Mouse (Mus musculus): ENCODE results near the gene Vti1a. TPM values are rescaled to one million over a fixed set of nuclear protein-coding genes. Genes with fewer than 3 reads are reported as not detected.

The Vti1a gene
- polyA plus RNA-seq, 1 experiment from 2014 or later = 26.1 TPM

GRCm38 (mm10) chr19:55640251-55640650 lies 324.2 kb downstream of the Vti1a start:
- H3K36me3 ChIP-seq (ENCODE audit: control insufficient read depth, insufficient read depth, low read length) = no peaks in the 10 kb centered on the region
- no peak overlapping the region for H3K9ac ChIP-seq (ENCODE audit: low read length)
- H3K9me3 ChIP-seq (ENCODE audit: control insufficient read depth, low read length) = no peaks in the 10 kb centered on the region
- H3K4me2 ChIP-seq (ENCODE audit: low read depth) = no peak overlapping the region
- no peak overlapping the region for H3K27ac ChIP-seq (ENCODE audit: low read depth, low read length)
- WGBS = 91% methylated on average over 6 of the region's 6 CpGs
- peaks cover 7% of the 10 kb centered on the region for H3K4me1 ChIP-seq (ENCODE audit: control insufficient read depth, insufficient read depth, low read length)
- no peaks in the 10 kb centered on the region for H3K27me3 ChIP-seq (ENCODE audit: control insufficient read depth, insufficient read depth, low read length)
- ATAC-seq (ENCODE audit: insufficient read depth, low FRiP score, low TSS enrichment) (no peak), DNase-seq (ENCODE audit: low spot score) (no peak)
- H3K4me3 ChIP-seq (ENCODE audit: low read depth, low read length) = no peak overlapping the region

GRCm38 (mm10) chr19:55641891-55642290 lies 325.8 kb downstream of the Vti1a start:
- no peak overlapping the region for H3K27ac ChIP-seq (ENCODE audit: low read depth, low read length)
- no peaks in the 10 kb centered on the region for H3K36me3 ChIP-seq (ENCODE audit: control insufficient read depth, insufficient read depth, low read length)
- no peaks in the 10 kb centered on the region for H3K27me3 ChIP-seq (ENCODE audit: control insufficient read depth, insufficient read depth, low read length)
- no peak overlapping the region for H3K4me2 ChIP-seq (ENCODE audit: low read depth)
- no peak overlapping the region for H3K4me3 ChIP-seq (ENCODE audit: low read depth, low read length)
- 84% methylated on average over 2 of the region's 2 CpGs for WGBS
- H3K9me3 ChIP-seq (ENCODE audit: control insufficient read depth, low read length) = no peaks in the 10 kb centered on the region
- DNase-seq (ENCODE audit: low spot score) = no peak
- H3K9ac ChIP-seq (ENCODE audit: low read length) = no peak overlapping the region
- ATAC-seq (ENCODE audit: insufficient read depth, low FRiP score, low TSS enrichment) = no peak
- H3K4me1 ChIP-seq (ENCODE audit: control insufficient read depth, insufficient read depth, low read length) = peaks cover 7% of the 10 kb centered on the region

DNA sequence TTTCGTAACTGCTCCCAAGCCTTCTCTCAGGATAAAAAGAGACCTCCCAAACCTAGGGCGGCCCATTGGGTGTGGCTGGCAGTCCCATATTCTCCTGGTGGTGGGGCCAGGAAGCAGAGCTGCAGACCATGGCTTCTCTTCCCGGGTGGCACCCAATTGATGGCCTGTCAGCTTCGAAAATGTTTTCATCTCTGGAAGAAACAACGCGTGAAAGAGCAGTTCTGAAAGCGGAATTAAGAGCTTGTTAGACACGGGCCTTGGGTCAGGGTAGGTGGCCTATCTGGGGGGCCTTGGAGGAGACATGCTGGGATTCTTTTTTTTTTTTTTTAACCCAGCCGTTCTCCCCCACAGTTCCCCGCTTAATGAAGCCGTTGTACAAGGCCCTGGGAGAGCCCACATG lies 326.3 kb downstream of the Vti1a start:
- WGBS = 38% methylated on average over 11 of the region's 11 CpGs
- ATAC-seq (ENCODE audit: insufficient read depth, low FRiP score, low TSS enrichment) (no peak), DNase-seq (ENCODE audit: low spot score) (peak; percentile 12)
- H3K4me1 ChIP-seq (ENCODE audit: control insufficient read depth, insufficient read depth, low read length) = peaks cover 7% of the 10 kb centered on the region
- H3K9me3 ChIP-seq (ENCODE audit: control insufficient read depth, low read length) = no peaks in the 10 kb centered on the region
- H3K4me2 ChIP-seq (ENCODE audit: low read depth) = no peak overlapping the region
- H3K27me3 ChIP-seq (ENCODE audit: control insufficient read depth, insufficient read depth, low read length) = no peaks in the 10 kb centered on the region
- no peak overlapping the region for H3K4me3 ChIP-seq (ENCODE audit: low read depth, low read length)
- H3K27ac ChIP-seq (ENCODE audit: low read depth, low read length) = no peak overlapping the region
- H3K9ac ChIP-seq (ENCODE audit: low read length) = no peak overlapping the region
- no peaks in the 10 kb centered on the region for H3K36me3 ChIP-seq (ENCODE audit: control insufficient read depth, insufficient read depth, low read length)

DNA sequence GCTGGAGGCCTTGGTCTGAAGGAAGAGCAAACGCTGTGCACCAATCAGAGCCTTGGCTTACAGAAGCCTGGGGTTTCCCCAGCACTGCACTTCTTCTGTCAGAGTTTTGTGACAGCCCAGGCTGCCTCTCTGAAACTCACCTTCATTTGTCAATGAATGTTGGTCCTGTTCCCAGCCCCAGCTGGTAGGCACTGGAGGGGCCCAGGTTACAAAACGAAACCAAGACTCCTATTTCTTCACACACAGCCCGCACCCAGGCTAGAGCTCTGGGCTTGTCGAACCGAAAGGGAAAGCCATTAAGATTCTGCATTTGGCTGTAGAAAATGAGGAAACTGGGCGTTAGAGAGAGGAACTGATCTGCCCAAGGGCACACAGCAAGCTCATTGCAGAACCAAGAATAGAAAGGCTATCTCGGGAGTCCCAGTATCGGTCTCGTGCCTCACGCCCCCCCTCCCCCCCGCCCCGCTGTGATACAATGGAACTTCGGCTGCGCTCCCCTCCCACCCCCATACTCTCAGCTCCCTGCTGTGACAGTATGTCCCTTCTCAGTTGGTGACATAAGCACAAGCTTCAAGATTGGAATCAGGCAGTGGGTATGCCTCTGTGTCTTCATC lies 327.3 kb downstream of the Vti1a start:
- no peaks in the 10 kb centered on the region for H3K27me3 ChIP-seq (ENCODE audit: control insufficient read depth, insufficient read depth, low read length)
- no peaks in the 10 kb centered on the region for H3K36me3 ChIP-seq (ENCODE audit: control insufficient read depth, insufficient read depth, low read length)
- no peak overlapping the region for H3K4me3 ChIP-seq (ENCODE audit: low read depth, low read length)
- no peak overlapping the region for H3K27ac ChIP-seq (ENCODE audit: low read depth, low read length)
- peak; percentile 15 for DNase-seq (ENCODE audit: low spot score)
- H3K9ac ChIP-seq (ENCODE audit: low read length) = peak overlapping the region; percentile 23; the same call in 1 of the 2 replicates
- peaks cover 7% of the 10 kb centered on the region for H3K4me1 ChIP-seq (ENCODE audit: control insufficient read depth, insufficient read depth, low read length)
- peak overlapping the region; percentile 37 for H3K4me2 ChIP-seq (ENCODE audit: low read depth)
- H3K9me3 ChIP-seq (ENCODE audit: control insufficient read depth, low read length) = no peaks in the 10 kb centered on the region
- ATAC-seq (ENCODE audit: insufficient read depth, low FRiP score, low TSS enrichment) = no peak
- 19% methylated on average over 14 of the region's 14 CpGs for WGBS

- Histone ChIP-seq H3K27me3 (ENCODE audit: control insufficient read depth, insufficient read depth, low read length) (no peaks in the 10 kb centered on the region), H3K27ac (ENCODE audit: low read depth, low read length) (no peak overlapping the region), H3K9me3 (ENCODE audit: control insufficient read depth, low read length) (no peaks in the 10 kb centered on the region), H3K36me3 (ENCODE audit: control insufficient read depth, insufficient read depth, low read length) (no peaks in the 10 kb centered on the region), H3K4me3 (ENCODE audit: low read depth, low read length) (no peak overlapping the region), H3K4me2 (ENCODE audit: low read depth) (peak overlapping the region; percentile 37; the same call in 1 of the 2 replicates), H3K9ac (ENCODE audit: low read length) (no peak overlapping the region), H3K4me1 (ENCODE audit: control insufficient read depth, insufficient read depth, low read length) (peaks cover 7% of the 10 kb centered on the region)
- no peak for ATAC-seq (ENCODE audit: insufficient read depth, low FRiP score, low TSS enrichment)
- 69% methylated on average over 13 of the region's 13 CpGs for WGBS
- no peak for DNase-seq (ENCODE audit: low spot score)
Measured at GRCm38 (mm10) chr19:55643931-55644330, 327.8 kb downstream of the Vti1a start.

- Histone ChIP-seq H3K4me1 (ENCODE audit: control insufficient read depth, insufficient read depth, low read length) (no peaks in the 10 kb centered on the region), H3K36me3 (ENCODE audit: control insufficient read depth, insufficient read depth, low read length) (no peaks in the 10 kb centered on the region), H3K9ac (ENCODE audit: low read length) (no peak overlapping the region), H3K27me3 (ENCODE audit: control insufficient read depth, insufficient read depth, low read length) (no peaks in the 10 kb centered on the region), H3K4me3 (ENCODE audit: low read depth, low read length) (no peak overlapping the region), H3K4me2 (ENCODE audit: low read depth) (no peak overlapping the region), H3K27ac (ENCODE audit: low read depth, low read length) (no peak overlapping the region), H3K9me3 (ENCODE audit: control insufficient read depth, low read length) (no peaks in the 10 kb centered on the region)
- ATAC-seq (ENCODE audit: insufficient read depth, low FRiP score, low TSS enrichment) (no peak), DNase-seq (ENCODE audit: low spot score) (peak; percentile 2)
- 91% methylated on average over 10 of the region's 10 CpGs for WGBS
Measured at GRCm38 (mm10) chr19:55649363-55649762, 333.3 kb downstream of the Vti1a start.

DNA sequence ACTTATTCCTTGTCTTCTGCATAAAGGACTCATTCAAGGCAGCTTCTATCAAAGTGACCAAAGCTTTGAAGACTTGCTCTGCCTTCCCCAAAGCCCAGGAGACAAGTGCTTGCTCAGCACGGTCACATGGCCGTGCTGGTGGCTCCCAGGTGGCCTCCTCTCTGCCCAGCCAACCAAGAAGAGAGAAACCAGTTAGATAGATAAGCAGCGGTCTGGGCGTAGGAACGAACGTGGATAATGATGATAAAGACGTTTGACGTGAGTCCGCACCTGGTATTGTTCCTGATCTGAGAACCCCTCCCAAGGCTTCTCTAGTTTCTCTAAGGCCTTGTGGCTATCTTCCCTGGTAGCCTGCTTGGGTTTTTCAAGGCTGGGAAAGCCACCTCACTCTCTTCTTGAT lies 334.9 kb downstream of the Vti1a start:
- H3K27ac ChIP-seq (ENCODE audit: low read depth, low read length) = no peak overlapping the region
- H3K36me3 ChIP-seq (ENCODE audit: control insufficient read depth, insufficient read depth, low read length) = no peaks in the 10 kb centered on the region
- H3K9ac ChIP-seq (ENCODE audit: low read length) = no peak overlapping the region
- H3K4me2 ChIP-seq (ENCODE audit: low read depth) = no peak overlapping the region
- ATAC-seq (ENCODE audit: insufficient read depth, low FRiP score, low TSS enrichment) = no peak
- 87% methylated on average over 9 of the region's 9 CpGs for WGBS
- H3K27me3 ChIP-seq (ENCODE audit: control insufficient read depth, insufficient read depth, low read length) = no peaks in the 10 kb centered on the region
- H3K4me1 ChIP-seq (ENCODE audit: control insufficient read depth, insufficient read depth, low read length) = no peaks in the 10 kb centered on the region
- no peaks in the 10 kb centered on the region for H3K9me3 ChIP-seq (ENCODE audit: control insufficient read depth, low read length)
- peak; percentile 3 for DNase-seq (ENCODE audit: low spot score)
- H3K4me3 ChIP-seq (ENCODE audit: low read depth, low read length) = no peak overlapping the region

GRCm38 (mm10) chr19:55652693-55653265 lies 336.7 kb downstream of the Vti1a start:
- no peaks in the 10 kb centered on the region for H3K27me3 ChIP-seq (ENCODE audit: control insufficient read depth, insufficient read depth, low read length)
- H3K9ac ChIP-seq (ENCODE audit: low read length) = no peak overlapping the region
- no peak overlapping the region for H3K4me2 ChIP-seq (ENCODE audit: low read depth)
- DNase-seq (ENCODE audit: low spot score) (no peak), ATAC-seq (ENCODE audit: insufficient read depth, low FRiP score, low TSS enrichment) (no peak)
- no peaks in the 10 kb centered on the region for H3K4me1 ChIP-seq (ENCODE audit: control insufficient read depth, insufficient read depth, low read length)
- no peaks in the 10 kb centered on the region for H3K36me3 ChIP-seq (ENCODE audit: control insufficient read depth, insufficient read depth, low read length)
- no peak overlapping the region for H3K27ac ChIP-seq (ENCODE audit: low read depth, low read length)
- H3K9me3 ChIP-seq (ENCODE audit: control insufficient read depth, low read length) = no peaks in the 10 kb centered on the region
- 84% methylated on average over 7 of the region's 7 CpGs for WGBS
- H3K4me3 ChIP-seq (ENCODE audit: low read depth, low read length) = no peak overlapping the region

DNA sequence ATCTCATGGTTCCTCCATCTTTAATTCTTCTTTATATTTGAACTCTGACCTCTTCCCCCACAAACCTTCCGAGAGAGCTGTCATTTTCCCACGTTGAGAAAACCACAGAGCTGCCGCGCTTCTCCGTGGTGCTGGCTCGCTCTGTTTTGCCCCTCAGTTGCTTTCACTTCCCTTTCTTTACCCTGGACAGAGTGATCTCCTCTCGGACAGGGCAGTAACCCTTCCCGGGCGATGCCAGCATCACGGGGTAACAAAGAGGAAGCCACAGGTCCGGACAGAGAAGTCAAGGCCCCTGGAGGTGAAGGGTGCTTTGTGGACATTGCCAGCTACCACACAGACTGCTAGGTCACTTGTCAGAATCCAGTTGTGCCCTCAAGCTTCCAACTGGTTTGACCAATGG lies 344.1 kb downstream of the Vti1a start:
- ATAC-seq (ENCODE audit: insufficient read depth, low FRiP score, low TSS enrichment) = no peak
- WGBS = 83% methylated on average over 11 of the region's 11 CpGs

More for the DNA sequence above, 344.1 kb downstream of the Vti1a start:
- H3K4me1 ChIP-seq (ENCODE audit: control insufficient read depth, insufficient read depth, low read length) = no peaks in the 10 kb centered on the region; the same call in 1 of the 2 replicates
- no peaks in the 10 kb centered on the region for H3K27me3 ChIP-seq (ENCODE audit: control insufficient read depth, insufficient read depth, low read length)
- no peaks in the 10 kb centered on the region for H3K36me3 ChIP-seq (ENCODE audit: control insufficient read depth, insufficient read depth, low read length)
- no peak for DNase-seq (ENCODE audit: low spot score)
- no peak overlapping the region for H3K9ac ChIP-seq (ENCODE audit: low read length)
- no peaks in the 10 kb centered on the region for H3K9me3 ChIP-seq (ENCODE audit: control insufficient read depth, low read length)
- no peak overlapping the region for H3K27ac ChIP-seq (ENCODE audit: low read depth, low read length)
- H3K4me3 ChIP-seq (ENCODE audit: low read depth, low read length) = no peak overlapping the region
- H3K4me2 ChIP-seq (ENCODE audit: low read depth) = no peak overlapping the region

Data from neural tube, embryonic 11.5 days (tissue).